Mouse (Mus musculus) thymus, adult 2 months (tissue): ENCODE results near the gene Nup210l.

Experiments
- CTCF ChIP-seq: fragments of 200-500 bp; IDR thresholded peaks from 2 replicates; pipeline ENCODE4 v1.5.1; 2012; ENCODE audit warnings: mild to moderate bottlenecking, control low read depth, low read length, moderate library complexity, borderline replicate concordance; ENCODE audit not compliant: control insufficient read depth, poor library complexity, insufficient read depth; ENCODE audit errors: extremely low read depth
- POLR2A ChIP-seq: fragments of 200-500 bp; IDR thresholded peaks from 2 replicates; pipeline ENCODE4 v1.6.1; 2012; ENCODE audit warnings: mild to moderate bottlenecking, low read length, control low read depth, moderate library complexity; ENCODE audit not compliant: control insufficient read depth, poor library complexity, insufficient read depth; ENCODE audit errors: extremely low read depth

GRCm38 (mm10) chr3:90079133-90079762 is 24.7 kb upstream of the Nup210l start:
- peak; percentile 50; the same call in 1 of the 2 replicates for TF ChIP-seq CTCF
- TF ChIP-seq POLR2A: peak; percentile 88
